Mouse (Mus musculus): ENCODE data around the gene Smpd4.

DNA sequence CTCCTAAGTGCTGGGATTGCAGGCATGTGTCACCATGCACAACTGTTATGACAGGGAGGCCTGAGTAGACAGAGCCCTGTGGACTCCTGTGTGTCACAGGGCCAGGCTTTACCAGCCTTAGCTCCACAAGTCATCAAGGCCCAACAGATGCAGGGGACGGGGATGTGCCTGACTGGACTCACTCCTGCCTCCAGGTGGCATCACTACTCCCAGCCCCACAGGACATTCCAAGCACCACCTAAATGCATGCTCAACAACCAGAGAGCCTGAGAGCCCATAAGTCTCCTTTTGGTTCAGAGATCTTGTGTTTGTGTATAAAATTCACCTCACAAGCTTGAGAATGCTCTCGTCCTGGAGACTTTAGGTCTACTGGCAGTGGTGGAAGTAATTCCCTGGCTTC lies 18.5 kb downstream of the Smpd4 start:
- no peak for TF ChIP-seq CTCF (IDR thresholded peaks at IDR 0.05; ENCODE audit: low read depth, low read length)
- TF ChIP-seq POLR2AphosphoS5 (IDR thresholded peaks at IDR 0.05; ENCODE audit: insufficient replicate concordance, low read depth, low read length): no peak
- TF ChIP-seq GATA2 (IDR thresholded peaks at IDR 0.05; ENCODE audit: borderline replicate concordance, low read depth, low read length): no peak
